Mouse (Mus musculus) midbrain, embryonic 11.5 days (tissue): Measurements from ENCODE around the gene Abhd8. TPM values are rescaled to one million over a fixed set of nuclear protein-coding genes. Genes with fewer than 3 reads are reported as not detected.

Experiments
- ATAC-seq: fragments of 200-750 bp; cut with Nextera tagmentation; 2 replicates; pipeline ENCODE4 v1.8.0; 2017; ENCODE audit warnings: moderate TSS enrichment, moderate library complexity; ENCODE audit not compliant: low FRiP score
- DNase-seq: peaks from one replicate; pipeline ENCODE4 v3.0.0; 2015; ENCODE audit warnings: low spot score; ENCODE audit errors: missing footprints
- H3K27ac ChIP-seq: fragments of 300-500 bp; sonication (generic); 2 replicates; pipeline ENCODE4 v1.5.1; 2014; ENCODE audit warnings: low read depth, low read length
- H3K27me3 ChIP-seq: fragments of 300-500 bp; sonication (generic); 2 replicates; pipeline ENCODE4 v1.6.1; 2014; ENCODE audit warnings: mild to moderate bottlenecking, low read length, moderate library complexity, mixed read lengths; ENCODE audit not compliant: control insufficient read depth, insufficient read depth
- H3K36me3 ChIP-seq: fragments of 300-500 bp; sonication (generic); 2 replicates; pipeline ENCODE4 v1.6.1; 2014; ENCODE audit warnings: mild to moderate bottlenecking, low read length, moderate library complexity, mixed read lengths; ENCODE audit not compliant: control insufficient read depth, insufficient read depth
- H3K4me1 ChIP-seq: fragments of 300-500 bp; sonication (generic); 2 replicates; pipeline ENCODE4 v1.6.1; 2014; ENCODE audit warnings: low read length; ENCODE audit not compliant: control insufficient read depth, insufficient read depth
- H3K4me2 ChIP-seq: fragments of 300-500 bp; sonication (generic); 2 replicates; pipeline ENCODE4 v1.6.1; 2014; ENCODE audit warnings: mild to moderate bottlenecking, moderate library complexity
- H3K4me3 ChIP-seq: fragments of 300-500 bp; sonication (generic); 2 replicates; pipeline ENCODE4 v1.5.1; 2014; ENCODE audit warnings: low read depth, low read length
- H3K9ac ChIP-seq: fragments of 300-500 bp; sonication (generic); 2 replicates; pipeline ENCODE4 v1.6.1; 2014; ENCODE audit warnings: low read length
- H3K9me3 ChIP-seq: fragments of 300-500 bp; sonication (generic); 2 replicates; pipeline ENCODE4 v1.6.1; 2016; ENCODE audit warnings: low read length; ENCODE audit not compliant: control insufficient read depth
- WGBS: fragments of 180-500 bp; shearing (Covaris S2); extraction: QIAGEN DNeasy Blood & Tissue Kit; methylation state at CpG from one replicate; pipeline ENCODE4 v1.1.7; 2014; 5-methylcytosine and 5-hydroxymethylcytosine counted together
- polyA plus RNA-seq: library from polyadenylated mRNA; unstranded; fragments of >200 nt; fragmentation: Nextera tagmentation; extraction: Ambion mirVana; gene quantifications from 2 replicates; pipeline ENCODE4 v1.2.1, GENCODE M21; 2014

Abhd8 gene
- polyA plus RNA-seq, 1 experiment from 2014 or later, result 42.2 TPM

- DNase-seq (no peak), ATAC-seq (no peak)
- no peaks in the 10 kb centered on the region for H3K36me3 ChIP-seq
- H3K9me3 ChIP-seq, result no peaks in the 10 kb centered on the region
- H3K27ac ChIP-seq, result no peak overlapping the region
- H3K4me1 ChIP-seq, result peaks cover 8% of the 10 kb centered on the region
- H3K27me3 ChIP-seq, result no peaks in the 10 kb centered on the region
- WGBS, result 26% methylated on average over 15 of the region's 15 CpGs
- no peak overlapping the region for H3K4me2 ChIP-seq
- no peak overlapping the region for H3K4me3 ChIP-seq
- H3K9ac ChIP-seq, result no peak overlapping the region
Observed at GRCm38 (mm10) chr8:71497881-71498501, 34.5 kb upstream of the Abhd8 start.

GRCm38 (mm10) chr8:71497077-71497645 is 33.7 kb upstream of the Abhd8 start:
- Histone ChIP-seq H3K9ac (no peak overlapping the region), H3K4me1 (peaks cover 8% of the 10 kb centered on the region), H3K27ac (no peak overlapping the region), H3K4me2 (no peak overlapping the region), H3K36me3 (peaks cover 3% of the 10 kb centered on the region; the same call in 1 of the 2 replicates), H3K27me3 (no peaks in the 10 kb centered on the region), H3K9me3 (no peaks in the 10 kb centered on the region), H3K4me3 (no peak overlapping the region)
- no peak for DNase-seq
- 88% methylated on average over 1 of the region's 1 CpGs for WGBS
- ATAC-seq, result no peak

- H3K9ac ChIP-seq, result no peak overlapping the region
- H3K27ac ChIP-seq, result no peak overlapping the region
- ATAC-seq, result no peak
- H3K36me3 ChIP-seq, result peaks cover 3% of the 10 kb centered on the region; the same call in 1 of the 2 replicates
- 58% methylated on average over 11 of the region's 11 CpGs for WGBS
- peaks cover 8% of the 10 kb centered on the region for H3K4me1 ChIP-seq
- no peak overlapping the region for H3K4me2 ChIP-seq
- no peak for DNase-seq
- H3K9me3 ChIP-seq, result no peaks in the 10 kb centered on the region
- H3K4me3 ChIP-seq, result no peak overlapping the region
- no peaks in the 10 kb centered on the region for H3K27me3 ChIP-seq
Observed at GRCm38 (mm10) chr8:71496481-71496880, 33.0 kb upstream of the Abhd8 start.

- H3K4me3 ChIP-seq, result no peak overlapping the region
- no peaks in the 10 kb centered on the region for H3K9me3 ChIP-seq
- H3K4me1 ChIP-seq, result peaks cover 8% of the 10 kb centered on the region
- H3K4me2 ChIP-seq, result no peak overlapping the region
- H3K9ac ChIP-seq, result no peak overlapping the region
- 98% methylated on average over 5 of the region's 5 CpGs for WGBS
- peaks cover 3% of the 10 kb centered on the region; the same call in 1 of the 2 replicates for H3K36me3 ChIP-seq
- H3K27me3 ChIP-seq, result no peaks in the 10 kb centered on the region
- no peak for DNase-seq
- no peak overlapping the region for H3K27ac ChIP-seq
- no peak for ATAC-seq
Observed at GRCm38 (mm10) chr8:71495811-71496210, 32.4 kb upstream of the Abhd8 start.

GRCm38 (mm10) chr8:71495039-71495438 is 31.6 kb upstream of the Abhd8 start:
- peak; percentile 66 for ATAC-seq
- peaks cover 3% of the 10 kb centered on the region; the same call in 1 of the 2 replicates for H3K36me3 ChIP-seq
- 32% methylated on average over 16 of the region's 16 CpGs for WGBS

GRCm38 (mm10) chr8:71488454-71488853 is 25.0 kb upstream of the Abhd8 start:
- no peaks in the 10 kb centered on the region for H3K27me3 ChIP-seq
- H3K4me2 ChIP-seq, result peak overlapping the region; percentile 100
- H3K9ac ChIP-seq, result peak overlapping the region; percentile 76
- under 1% methylated on average over 22 of the region's 22 CpGs for WGBS
- H3K36me3 ChIP-seq, result peaks cover 5% of the 10 kb centered on the region
- no peak overlapping the region for H3K27ac ChIP-seq
- DNase-seq (peak; percentile 99), ATAC-seq (peak; percentile 81)
- H3K4me3 ChIP-seq, result peak overlapping the region; percentile 83
- no peaks in the 10 kb centered on the region for H3K9me3 ChIP-seq
- peaks cover 25% of the 10 kb centered on the region for H3K4me1 ChIP-seq

More at GRCm38 (mm10) chr8:71495039-71495438, 31.6 kb upstream of the Abhd8 start:
- Histone ChIP-seq H3K4me2 (no peak overlapping the region), H3K27ac (no peak overlapping the region), H3K9ac (no peak overlapping the region), H3K4me3 (no peak overlapping the region), H3K4me1 (peaks cover 9% of the 10 kb centered on the region), H3K9me3 (no peaks in the 10 kb centered on the region), H3K27me3 (no peaks in the 10 kb centered on the region)
- peak; percentile 97 for DNase-seq

- peak; percentile 55 for ATAC-seq
- H3K4me3 ChIP-seq, result peak within 1 kb of the TSS; percentile 83
- peaks cover 25% of the 10 kb centered on the region for H3K4me1 ChIP-seq
- H3K9me3 ChIP-seq, result no peaks in the 10 kb centered on the region
- H3K27me3 ChIP-seq, result no peaks in the 10 kb centered on the region
- peak; percentile 96 for DNase-seq
- H3K27ac ChIP-seq, result peak within 1 kb of the TSS; percentile 62
- peak within 1 kb of the TSS; percentile 76 for H3K9ac ChIP-seq
- peak within 1 kb of the TSS; percentile 100 for H3K4me2 ChIP-seq
- under 1% methylated on average over 33 of the region's 33 CpGs for WGBS
- H3K36me3 ChIP-seq, result peaks cover 5% of the 10 kb centered on the region
Observed at GRCm38 (mm10) chr8:71487691-71488445, 24.4 kb upstream of the Abhd8 start, which contains the start of gene Gtpbp3. TSS of gene Gtpbp3 (plus strand) at chr8:71488103.

- peaks cover 6% of the 10 kb centered on the region for H3K36me3 ChIP-seq
- H3K4me1 ChIP-seq, result peaks cover 25% of the 10 kb centered on the region
- no peaks in the 10 kb centered on the region for H3K27me3 ChIP-seq
- H3K4me2 ChIP-seq, result peak overlapping the region; percentile 75
- H3K4me3 ChIP-seq, result peak overlapping the region; percentile 92
- peak overlapping the region; percentile 98 for H3K9ac ChIP-seq
- DNase-seq (no peak), ATAC-seq (no peak)
- no peak overlapping the region; the same call in 1 of the 2 replicates for H3K27ac ChIP-seq
- WGBS, result 19% methylated on average over 7 of the region's 7 CpGs
- H3K9me3 ChIP-seq, result no peaks in the 10 kb centered on the region
Observed at GRCm38 (mm10) chr8:71486136-71486529, 22.7 kb upstream of the Abhd8 start.
